27 mouse cellular contexts compared by ENCODE assay signal in genomic region chr14:28626951-28627350, GRCm38 (mm10).
A peak's percentile ranks its signal among the peaks of the same experiment; 100 is the strongest.
DNase-seq lines count a peak whose midpoint lies in the region; ATAC-seq and TF ChIP-seq lines count a peak whose summit lies in the region.
"Had no signal": no experiment of that assay in that cellular context is flagged by ENCODE, and none has a peak within 500 bp of the region (broad histone marks: within the 10 kb centered on the region; RNA-seq: fewer than 3 reads in every experiment).

No protein-coding gene starts in this region.

- 59% methylated on average over 3 of the region's 3 CpGs for WGBS in limb, embryonic 14.5 days
- WGBS in limb, embryonic 10.5 days, result 95% methylated on average over 3 of the region's 3 CpGs

- H3K27me3 ChIP-seq in limb, embryonic 14.5 days (ENCODE audit: control insufficient read depth, insufficient read depth, low read length), result no peaks in the 10 kb centered on the region
- no peaks in the 10 kb centered on the region for H3K27me3 ChIP-seq in limb, embryonic 10.5 days (ENCODE audit: low read depth, poor library complexity, severe bottlenecking)
- H3K27me3 ChIP-seq: embryonic facial prominence, embryonic 12.5 days; embryonic facial prominence, embryonic 15.5 days; forebrain, embryonic 13.5 days; heart, embryonic 12.5 days; heart, embryonic 15.5 days; hindbrain, embryonic 13.5 days had no signal

- TF ChIP-seq POLR2A in limb, embryonic 14.5 days (IDR thresholded peaks at IDR 0.05; ENCODE audit: borderline replicate concordance, extremely low read depth, insufficient read depth, insufficient read length), result no peak

- no peaks in the 10 kb centered on the region for H3K36me3 ChIP-seq in limb, embryonic 14.5 days (ENCODE audit: control insufficient read depth, insufficient read depth, low read length)
- no peaks in the 10 kb centered on the region for H3K36me3 ChIP-seq in limb, embryonic 10.5 days
- H3K36me3 ChIP-seq: embryonic facial prominence, embryonic 12.5 days; embryonic facial prominence, embryonic 15.5 days; forebrain, embryonic 10.5 days; heart, embryonic 12.5 days; heart, embryonic 15.5 days; hindbrain, embryonic 10.5 days; hindbrain, embryonic 13.5 days had no signal

- no peak overlapping the region for H3K4me2 ChIP-seq in limb, embryonic 14.5 days (replicated peaks; ENCODE audit: low read depth, low read length, severe bottlenecking)
- H3K4me2 ChIP-seq: embryonic facial prominence, embryonic 12.5 days; embryonic facial prominence, embryonic 15.5 days; forebrain, embryonic 13.5 days; heart, embryonic 12.5 days; heart, embryonic 15.5 days; hindbrain, embryonic 13.5 days had no signal

- no peak overlapping the region for H3K9ac ChIP-seq in limb, embryonic 14.5 days (ENCODE audit: low read depth, low read length, severe bottlenecking)
- H3K9ac ChIP-seq: embryonic facial prominence, embryonic 12.5 days; embryonic facial prominence, embryonic 15.5 days; forebrain, embryonic 13.5 days; heart, embryonic 12.5 days; heart, embryonic 15.5 days; hindbrain, embryonic 13.5 days had no signal

- no peak for ATAC-seq in limb, embryonic 14.5 days (ENCODE audit: low FRiP score, low read depth)
- ATAC-seq: CD4-positive, CD25-positive, alpha-beta regulatory T cell, adult 4 months; forebrain, embryonic 13.5 days; forebrain, embryonic 16.5 days; hindbrain, embryonic 16.5 days; intestine, embryonic 16.5 days had no signal

- H3K9me3 ChIP-seq in limb, embryonic 14.5 days (ENCODE audit: control insufficient read depth, low read length), result no peaks in the 10 kb centered on the region
- H3K9me3 ChIP-seq in limb, embryonic 10.5 days (replicated peaks), result no peaks in the 10 kb centered on the region
- H3K9me3 ChIP-seq: embryonic facial prominence, embryonic 12.5 days; embryonic facial prominence, embryonic 15.5 days; forebrain, embryonic 10.5 days; forebrain, embryonic 13.5 days; heart, embryonic 12.5 days; heart, embryonic 15.5 days; hindbrain, embryonic 10.5 days; hindbrain, embryonic 13.5 days had no signal

- 0 out of 2 replicates have a peak, but pooled peaks cover 4% of the 10 kb centered on the region for H3K4me1 ChIP-seq in limb, embryonic 14.5 days (ENCODE audit: control insufficient read depth, insufficient read depth, low read length)
- H3K4me1 ChIP-seq in limb, embryonic 10.5 days, result peaks cover 14% of the 10 kb centered on the region
- H3K4me1 ChIP-seq: embryonic facial prominence, embryonic 12.5 days; embryonic facial prominence, embryonic 15.5 days; forebrain, embryonic 13.5 days; heart, embryonic 12.5 days; heart, embryonic 15.5 days; hindbrain, embryonic 10.5 days; hindbrain, embryonic 13.5 days had no signal

- peak; percentile 55 for DNase-seq in heart, adult 11 months
- no peak for DNase-seq in heart, adult 9 months (ENCODE audit: low spot score in 2 of 2)
- peak; percentile 38 for DNase-seq in limb, embryonic 14.5 days (ENCODE audit: low spot score)
- no peak for DNase-seq in limb, embryonic 10.5 days (ENCODE audit: low spot score)
- DNase-seq in skeletal muscle tissue, adult 2 months (ENCODE audit: low read depth, low spot score), result peak; percentile 9
- no peak for DNase-seq in thymus, postnatal 10 days (ENCODE audit: low spot score in 2 of 2)
- DNase-seq: adrenal gland, adult 2 months; adrenal gland, postnatal 14 days; cerebellum, adult 11 months; cerebellum, adult 2 months; cerebellum, adult 9-11 months; cerebellum, postnatal 25 days; heart, adult 2 months; heart, postnatal 10 days; heart, postnatal 36 days had no signal

- H3K27ac ChIP-seq in limb, embryonic 14.5 days (replicated peaks; ENCODE audit: low read depth, low read length), result no peak overlapping the region
- H3K27ac ChIP-seq in limb, embryonic 10.5 days, result no peak overlapping the region
- H3K27ac ChIP-seq: embryonic facial prominence, embryonic 12.5 days; embryonic facial prominence, embryonic 15.5 days; forebrain, embryonic 10.5 days; forebrain, embryonic 13.5 days; heart, adult 2 months; heart, embryonic 15.5 days; hindbrain, embryonic 10.5 days; hindbrain, embryonic 13.5 days had no signal

- H3K4me3 ChIP-seq in limb, embryonic 14.5 days (replicated peaks; ENCODE audit: low read length), result no peak overlapping the region
- H3K4me3 ChIP-seq in limb, embryonic 10.5 days, result no peak overlapping the region
- H3K4me3 ChIP-seq: embryonic facial prominence, embryonic 12.5 days; embryonic facial prominence, embryonic 15.5 days; forebrain, embryonic 10.5 days; forebrain, embryonic 13.5 days; heart, adult 2 months; heart, embryonic 12.5 days; heart, embryonic 15.5 days; hindbrain, embryonic 10.5 days; hindbrain, embryonic 13.5 days had no signal

Comparison
In these comparisons a context has a peak if more than half of its experiments do, and no peak if none do; other contexts are left out.
1. DNase-seq: peak in heart, adult 11 months (single experiment), limb, embryonic 14.5 days (single experiment) and skeletal muscle tissue, adult 2 months (single experiment); none in heart, adult 9 months (0 of 2), limb, embryonic 10.5 days (single experiment) and thymus, postnatal 10 days (0 of 2).